Comparison of ENCODE assay signal across 1 mouse cellular context in genomic region chr17:35088151-35088550, GRCm38 (mm10).
TF ChIP-seq lines count a peak whose summit lies in the region.

No protein-coding gene starts in this region.

TF ChIP-seq in CH12.LX, 34 proteins besides CTCF, POLR2A, EP300 and RAD21:
- peak; percentile 35; the same call in 1 of the 2 replicates for TF ChIP-seq MYC (IDR thresholded peaks at IDR 0.05; ENCODE audit: low read depth, low read length)
- no peak for TF ChIP-seq BHLHE40 (IDR thresholded peaks at IDR 0.05; ENCODE audit: low read depth, low read length)
- peak; percentile 69 for TF ChIP-seq ZNF384 (IDR thresholded peaks at IDR 0.05; ENCODE audit: low read depth, low read length)
- peak; percentile 30; the same call in 1 of the 2 replicates for TF ChIP-seq SMC3 (IDR thresholded peaks at IDR 0.05; ENCODE audit: low read depth, low read length)
